Comparison of ENCODE assay signal across 8 mouse cellular contexts in genomic region chr6:71441251-71441580, GRCm38 (mm10). TPM values are rescaled to one million over a fixed set of nuclear protein-coding genes. Genes with fewer than 3 reads are reported as not detected.
DNase-seq lines count a peak whose midpoint lies in the region; ATAC-seq and TF ChIP-seq lines count a peak whose summit lies in the region.

No protein-coding gene starts in this region.

- no peak for TF ChIP-seq POLR2A in bone marrow, adult 2 months (IDR thresholded peaks at IDR 0.05; ENCODE audit: borderline replicate concordance, control insufficient read depth, low read depth, low read length)

- DNase-seq in heart, adult 8-10 months (ENCODE audit: low spot score): no peak
- DNase-seq in cerebellum, adult 11 months: no peak
- DNase-seq in left cerebral cortex, adult 11 months (ENCODE audit: low spot score): no peak

- no peaks in the 10 kb centered on the region for H3K9me3 ChIP-seq in heart, embryonic 16.5 days (replicated peaks; ENCODE audit: control insufficient read depth, low read length)
- no peaks in the 10 kb centered on the region for H3K9me3 ChIP-seq in hindbrain, embryonic 13.5 days
- no peaks in the 10 kb centered on the region for H3K9me3 ChIP-seq in midbrain, embryonic 13.5 days

- no peaks in the 10 kb centered on the region for H3K36me3 ChIP-seq in heart, embryonic 16.5 days (ENCODE audit: control insufficient read depth, insufficient read depth)
- H3K36me3 ChIP-seq in hindbrain, embryonic 13.5 days: no peaks in the 10 kb centered on the region
- H3K36me3 ChIP-seq in midbrain, embryonic 13.5 days: no peaks in the 10 kb centered on the region

- peak overlapping the region; percentile 90 for H3K4me2 ChIP-seq in heart, embryonic 16.5 days (ENCODE audit: low read depth, low read length)
- H3K4me2 ChIP-seq in hindbrain, embryonic 13.5 days: peak overlapping the region; percentile 86
- H3K4me2 ChIP-seq in midbrain, embryonic 13.5 days (replicated peaks): peak overlapping the region; percentile 89

- 5% methylated on average over 12 of the region's 12 CpGs for WGBS in heart, embryonic 16.5 days
- 4% methylated on average over 12 of the region's 12 CpGs for WGBS in bone marrow, adult 2 months
- WGBS in hindbrain, embryonic 13.5 days: 4% methylated on average over 12 of the region's 12 CpGs
- 3% methylated on average over 12 of the region's 12 CpGs for WGBS in midbrain, embryonic 13.5 days

- peak overlapping the region; percentile 97 for H3K4me3 ChIP-seq in heart, embryonic 16.5 days (ENCODE audit: low read length)
- peak overlapping the region; percentile 96 for H3K4me3 ChIP-seq in bone marrow, adult 2 months (replicated peaks; ENCODE audit: control insufficient read depth, low read depth, low read length)
- peak overlapping the region; percentile 85 for H3K4me3 ChIP-seq in hindbrain, embryonic 13.5 days
- peak overlapping the region; percentile 65 for H3K4me3 ChIP-seq in midbrain, embryonic 13.5 days (replicated peaks)

- H3K9ac ChIP-seq in heart, embryonic 16.5 days (ENCODE audit: low read length): peak overlapping the region; percentile 83
- peak overlapping the region; percentile 84 for H3K9ac ChIP-seq in hindbrain, embryonic 13.5 days
- peak overlapping the region; percentile 86 for H3K9ac ChIP-seq in midbrain, embryonic 13.5 days (replicated peaks)

- TF ChIP-seq CTCF in bone marrow, adult 2 months (IDR thresholded peaks at IDR 0.05; ENCODE audit: control insufficient read depth, insufficient read depth, low read length): no peak

- no peak for ATAC-seq in heart, embryonic 16.5 days (replicated peaks; ENCODE audit: extremely low read depth, insufficient read depth, low FRiP score)
- peak; percentile 21 for ATAC-seq in hindbrain, embryonic 13.5 days (ENCODE audit: low FRiP score)
- ATAC-seq in midbrain, embryonic 13.5 days: no peak
- no peak for ATAC-seq in monocyte, adult 5-6 weeks (replicated peaks; ENCODE audit: insufficient number of reproducible peaks, low FRiP score, low TSS enrichment, poor library complexity, severe bottlenecking)

- H3K4me1 ChIP-seq in heart, embryonic 16.5 days (ENCODE audit: control insufficient read depth, insufficient read depth, low read length): peaks cover 16% of the 10 kb centered on the region
- H3K4me1 ChIP-seq in bone marrow, adult 2 months (ENCODE audit: control insufficient read depth, insufficient read depth, low read length): peaks cover 2% of the 10 kb centered on the region; the same call in 1 of the 2 replicates
- H3K4me1 ChIP-seq in hindbrain, embryonic 13.5 days (replicated peaks): peaks cover 41% of the 10 kb centered on the region
- peaks cover 41% of the 10 kb centered on the region for H3K4me1 ChIP-seq in midbrain, embryonic 13.5 days (replicated peaks)

- peak overlapping the region; percentile 89 for H3K27ac ChIP-seq in heart, embryonic 16.5 days (ENCODE audit: low read length)
- peak overlapping the region; percentile 95 for H3K27ac ChIP-seq in bone marrow, adult 2 months (ENCODE audit: control insufficient read depth, insufficient read depth, low read depth, low read length, poor library complexity)
- H3K27ac ChIP-seq in hindbrain, embryonic 13.5 days: peak overlapping the region; percentile 98
- H3K27ac ChIP-seq in midbrain, embryonic 13.5 days: peak overlapping the region; percentile 97

- no peaks in the 10 kb centered on the region for H3K27me3 ChIP-seq in heart, embryonic 16.5 days (ENCODE audit: control insufficient read depth, insufficient read depth, low read length)
- H3K27me3 ChIP-seq in hindbrain, embryonic 13.5 days: no peaks in the 10 kb centered on the region
- no peaks in the 10 kb centered on the region for H3K27me3 ChIP-seq in midbrain, embryonic 13.5 days

RNA-seq across cellular contexts. Expression of gene Rmnd5a, which starts 0.8 kb away (rescaled TPM):
- 11.0 and 14.5 TPM in 2 replicates for polyA plus RNA-seq in heart, embryonic 16.5 days (2015; fragmentation: Nextera tagmentation; extraction: Ambion mirVana)
- 10 to 100 TPM; 74.5 to 77.5 (median 77.2) TPM for total RNA-seq in heart, adult 8-10 months (2022)
- 21.4 and 22.6 TPM in 2 replicates for polyA plus RNA-seq in bone marrow, adult 2 months (2011; ENCODE audit: insufficient read depth, insufficient read length, low replicate concordance, missing spikeins)
- polyA plus RNA-seq in hindbrain, embryonic 13.5 days (2015; fragmentation: Nextera tagmentation; extraction: Ambion mirVana): 7.8 and 9.0 TPM in 2 replicates
- 7.0 and 8.0 TPM in 2 replicates for polyA plus RNA-seq in midbrain, embryonic 13.5 days (2015; fragmentation: Nextera tagmentation; extraction: Ambion mirVana)
- total RNA-seq in monocyte, adult 5-6 weeks (2017): 50.1 to 58.5 TPM (median 56.7 TPM) in 3 replicates

RNA-seq across cellular contexts. Expression of gene Rnf103, which starts 52.5 kb away (rescaled TPM):
- 13.1 and 13.8 TPM in 2 replicates for polyA plus RNA-seq in heart, embryonic 16.5 days (2015; fragmentation: Nextera tagmentation; extraction: Ambion mirVana)
- 10 to 100 TPM; 21.9 to 24.4 (median 22.7) TPM for total RNA-seq in heart, adult 8-10 months (2022)
- polyA plus RNA-seq in bone marrow, adult 2 months (2011; ENCODE audit: insufficient read depth, insufficient read length, low replicate concordance, missing spikeins): 2.2 and 4.1 TPM in 2 replicates
- 23.1 and 23.8 TPM in 2 replicates for polyA plus RNA-seq in hindbrain, embryonic 13.5 days (2015; fragmentation: Nextera tagmentation; extraction: Ambion mirVana)
- polyA plus RNA-seq in midbrain, embryonic 13.5 days (2015; fragmentation: Nextera tagmentation; extraction: Ambion mirVana): 18.6 and 22.3 TPM in 2 replicates
- 42.9 to 54.1 TPM (median 53.0 TPM) in 3 replicates for total RNA-seq in monocyte, adult 5-6 weeks (2017)
